Mouse (Mus musculus): ENCODE data around the gene Rev3l. TPM values are rescaled to one million over a fixed set of nuclear protein-coding genes. Genes with fewer than 3 reads are reported as not detected.
"Not testable (repeated sequence)": the region's sequence is repeated elsewhere in the genome, so short reads cannot be mapped to it uniquely, and the experiment has no call there.

Rev3l gene
- polyA plus RNA-seq, 1 experiment from 2014 or later, result 21.8 TPM

GRCm38 (mm10) chr10:39906799-39907658 is 175.1 kb downstream of the Rev3l start:
- in situ Hi-C loops (cut with MboI; ENCODE audit: low pct_unique_long_range_greater_than_20kb), result no loop called here
- ChIA-PET CTCF (interaction anchor here (1.0 to 1.3 kb wide), 2 partner anchors 9 to 28 kb away, joined by 3 read pairs; no protein-coding TSS in a partner anchor), POLR2A (no interaction called here)
- no peak for DNase-seq (ENCODE audit: low read depth, low spot score)
- peak; percentile 57 for ATAC-seq
- TF ChIP-seq CTCF (IDR thresholded peaks at IDR 0.05), result no peak
- no peaks in the 10 kb centered on the region for H3K27me3 ChIP-seq

- CTCF ChIA-PET, result no interaction called here
- no peak for TF ChIP-seq CTCF (IDR thresholded peaks at IDR 0.05)
- ATAC-seq (no peak), DNase-seq (ENCODE audit: low read depth, low spot score) (no peak)
- no peaks in the 10 kb centered on the region for H3K27me3 ChIP-seq
- POLR2A ChIA-PET, result no interaction called here
- in situ Hi-C loops (cut with MboI; ENCODE audit: low pct_unique_long_range_greater_than_20kb), result no loop called here
Measured at GRCm38 (mm10) chr10:39908768-39909441, 177.0 kb downstream of the Rev3l start.

- POLR2A ChIA-PET, result interaction anchor here (0.6 kb wide), 1 partner anchor 1991 kb away, joined by 3 read pairs; no protein-coding TSS in a partner anchor
- peaks cover 6% of the 10 kb centered on the region for H3K27me3 ChIP-seq
Measured at GRCm38 (mm10) chr10:39912616-39913015, 180.7 kb downstream of the Rev3l start.

GRCm38 (mm10) chr10:39924556-39924955 is 192.6 kb downstream of the Rev3l start:
- ATAC-seq; in situ Hi-C loops (cut with MboI; ENCODE audit: low pct_unique_long_range_greater_than_20kb); POLR2A ChIA-PET; DNase-seq (ENCODE audit: low read depth, low spot score): not testable (repeated sequence)
- CTCF ChIA-PET, result interaction anchor here (1.1 kb wide), 1 partner anchor 14 kb away, joined by 3 read pairs; no protein-coding TSS in a partner anchor
- peaks cover 37% of the 10 kb centered on the region for H3K27me3 ChIP-seq

More at GRCm38 (mm10) chr10:39912616-39913015, 180.7 kb downstream of the Rev3l start:
- in situ Hi-C loops (cut with MboI; ENCODE audit: low pct_unique_long_range_greater_than_20kb), result no loop called here
- CTCF ChIA-PET, result no interaction called here
- ATAC-seq (no peak), DNase-seq (ENCODE audit: low read depth, low spot score) (no peak)
- no peak for TF ChIP-seq CTCF (IDR thresholded peaks at IDR 0.05)

Other genes starting within 250 kb of the Rev3l start
- 16.6 TPM for gene Traf3ip2, start 119.2 kb upstream of the Rev3l start, polyA plus RNA-seq (2021)
- 7.5 TPM for gene Mfsd4b4, start 167.1 kb downstream of the Rev3l start, polyA plus RNA-seq (2021)
- 0.09 TPM for gene Mfsd4b2, start 194.8 kb downstream of the Rev3l start, polyA plus RNA-seq (2021)
- gene Mfsd4b3, start 228.0 kb downstream of the Rev3l start, polyA plus RNA-seq (2021), result 0.74 TPM